Mouse (Mus musculus) ES-Bruce4 (cell line): ENCODE results near the gene Parp4. TPM values are rescaled to one million over a fixed set of nuclear protein-coding genes. Genes with fewer than 3 reads are reported as not detected.

Experiments used
- H3K27ac ChIP-seq: 2 replicates; pipeline ENCODE4 v1.5.1; 2012; ENCODE audit warnings: low read length, inconsistent platforms; ENCODE audit not compliant: insufficient read depth
- H3K27me3 ChIP-seq: 2 replicates; pipeline ENCODE4 v1.6.1; 2012; ENCODE audit warnings: mild to moderate bottlenecking, low read length, inconsistent platforms; ENCODE audit not compliant: control insufficient read depth, poor library complexity, insufficient read depth, severe bottlenecking
- H3K36me3 ChIP-seq: 2 replicates; pipeline ENCODE4 v1.6.1; 2012; ENCODE audit warnings: inconsistent platforms, mild to moderate bottlenecking, low read length, moderate library complexity; ENCODE audit not compliant: control insufficient read depth, poor library complexity, insufficient read depth, severe bottlenecking
- H3K4me1 ChIP-seq: one replicate; pipeline ENCODE4 v1.8.1; 2011; ENCODE audit warnings: low read length; ENCODE audit not compliant: control insufficient read depth, insufficient read depth
- H3K4me3 ChIP-seq: 2 replicates; pipeline ENCODE4 v1.5.1; 2011; ENCODE audit warnings: low read depth, mild to moderate bottlenecking, low read length
- H3K9ac ChIP-seq: 2 replicates; pipeline ENCODE4 v1.6.1; 2012; ENCODE audit warnings: low read depth, mild to moderate bottlenecking, inconsistent platforms; ENCODE audit not compliant: poor library complexity, severe bottlenecking
- H3K9me3 ChIP-seq: replicated peaks from 2 replicates; pipeline ENCODE4 v1.6.1; 2012; ENCODE audit warnings: mild to moderate bottlenecking, low read length, inconsistent platforms; ENCODE audit not compliant: control insufficient read depth, poor library complexity, insufficient read depth, severe bottlenecking
- CTCF ChIP-seq: IDR thresholded peaks from one replicate; pipeline ENCODE4 v1.8.1; 2011; ENCODE audit warnings: low read depth, low read length
- EP300 ChIP-seq: IDR thresholded peaks from 2 replicates; pipeline ENCODE4 v1.6.1; 2011; ENCODE audit warnings: low read depth, low read length; ENCODE audit not compliant: insufficient read depth
- POLR2A ChIP-seq: IDR thresholded peaks from one replicate; pipeline ENCODE4 v1.8.1; 2011; ENCODE audit warnings: low read length; ENCODE audit not compliant: insufficient read depth
- polyA plus RNA-seq: library from polyadenylated mRNA; stranded (reverse); fragments of >200 nt; gene quantifications from 2 replicates; pipeline ENCODE4 v1.2.4, GENCODE M21; 2011; ENCODE audit warnings: low read depth; ENCODE audit not compliant: missing spikeins, insufficient read depth, insufficient read length

The Parp4 gene
- polyA plus RNA-seq, 1 experiment, result 12.7 TPM

- no peak overlapping the region for H3K9ac ChIP-seq
- no peak overlapping the region for H3K4me3 ChIP-seq
- no peaks in the 10 kb centered on the region for H3K36me3 ChIP-seq
- H3K27me3 ChIP-seq, result no peaks in the 10 kb centered on the region
- TF ChIP-seq EP300 (no peak), POLR2A (no peak), CTCF (no peak)
- no peaks in the 10 kb centered on the region for H3K4me1 ChIP-seq
- no peak overlapping the region for H3K27ac ChIP-seq
- H3K9me3 ChIP-seq, result no peaks in the 10 kb centered on the region
These were observed 45.0 kb downstream of the Parp4 start for GRCm38 (mm10) chr14:56620425-56620824.

DNA sequence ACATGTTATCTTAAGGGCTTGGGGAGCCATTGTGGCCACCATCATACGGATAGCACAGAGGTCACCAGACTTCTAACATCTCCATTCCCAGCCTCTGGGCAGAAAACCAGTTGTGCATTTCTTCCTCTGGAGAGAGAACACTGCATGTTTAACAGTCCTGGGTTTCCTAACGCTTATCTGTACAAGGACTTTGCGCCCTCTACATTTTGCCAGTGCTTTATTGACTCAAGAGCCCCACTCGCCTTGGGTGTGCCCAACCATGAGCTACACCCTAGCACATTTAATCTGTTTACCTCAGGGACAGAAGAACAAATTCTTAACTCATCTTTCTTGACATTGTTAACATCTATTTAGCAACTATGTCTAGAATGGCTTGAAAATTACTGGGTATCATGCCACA is 50.8 kb downstream of the Parp4 start:
- no peak overlapping the region for H3K27ac ChIP-seq
- H3K9ac ChIP-seq, result no peak overlapping the region
- H3K9me3 ChIP-seq, result no peaks in the 10 kb centered on the region
- H3K36me3 ChIP-seq, result no peaks in the 10 kb centered on the region
- H3K4me1 ChIP-seq, result no peaks in the 10 kb centered on the region
- no peak overlapping the region for H3K4me3 ChIP-seq
- H3K27me3 ChIP-seq, result no peaks in the 10 kb centered on the region
- TF ChIP-seq CTCF (no peak), POLR2A (no peak), EP300 (no peak)

GRCm38 (mm10) chr14:56628336-56628735 is 52.9 kb downstream of the Parp4 start:
- TF ChIP-seq EP300, result no peak
- no peak for TF ChIP-seq CTCF
- TF ChIP-seq POLR2A, result no peak
- Histone ChIP-seq H3K9ac (no peak overlapping the region), H3K4me1 (no peaks in the 10 kb centered on the region), H3K27ac (no peak overlapping the region), H3K36me3 (no peaks in the 10 kb centered on the region), H3K27me3 (no peaks in the 10 kb centered on the region), H3K4me3 (no peak overlapping the region), H3K9me3 (no peaks in the 10 kb centered on the region)

- H3K9ac ChIP-seq, result no peak overlapping the region
- H3K27me3 ChIP-seq, result no peaks in the 10 kb centered on the region
- H3K4me3 ChIP-seq, result no peak overlapping the region
- H3K27ac ChIP-seq, result no peak overlapping the region
- H3K9me3 ChIP-seq, result no peaks in the 10 kb centered on the region
- no peaks in the 10 kb centered on the region for H3K4me1 ChIP-seq
- H3K36me3 ChIP-seq, result no peaks in the 10 kb centered on the region
- TF ChIP-seq POLR2A (no peak), EP300 (no peak), CTCF (no peak)
These were observed 55.7 kb downstream of the Parp4 start for GRCm38 (mm10) chr14:56631109-56631508.

GRCm38 (mm10) chr14:56647206-56647605 is 71.8 kb downstream of the Parp4 start:
- Histone ChIP-seq H3K9me3 (no peaks in the 10 kb centered on the region), H3K27ac (no peak overlapping the region), H3K4me1 (no peaks in the 10 kb centered on the region), H3K9ac (no peak overlapping the region), H3K36me3 (no peaks in the 10 kb centered on the region), H3K4me3 (no peak overlapping the region), H3K27me3 (no peaks in the 10 kb centered on the region)
- TF ChIP-seq EP300 (no peak), POLR2A (no peak), CTCF (no peak)

DNA sequence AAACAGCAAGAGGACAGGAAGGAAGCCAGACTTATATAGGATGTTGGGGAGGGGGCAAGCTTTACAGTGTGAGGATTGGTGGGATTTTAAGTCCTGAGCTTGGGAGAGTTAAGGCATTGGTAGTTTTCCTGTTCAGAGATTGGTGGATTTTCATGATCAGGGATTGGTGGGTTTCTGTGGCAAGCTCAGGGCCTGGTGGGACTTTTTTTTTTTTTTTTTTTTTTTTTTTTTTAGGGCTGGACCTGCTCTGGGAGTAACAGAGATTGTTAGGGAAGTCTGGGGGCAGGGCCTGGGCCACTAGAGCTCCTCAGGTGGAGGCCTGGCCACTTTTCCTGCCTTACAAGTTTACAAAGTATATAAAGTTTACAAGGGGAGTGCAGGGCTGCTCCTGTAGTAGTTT is 74.0 kb downstream of the Parp4 start:
- no peaks in the 10 kb centered on the region for H3K36me3 ChIP-seq

More for the DNA sequence above, 74.0 kb downstream of the Parp4 start:
- TF ChIP-seq CTCF, result no peak
- no peak for TF ChIP-seq EP300
- TF ChIP-seq POLR2A, result no peak
- H3K27ac ChIP-seq, result no peak overlapping the region
- H3K4me1 ChIP-seq, result no peaks in the 10 kb centered on the region
- H3K4me3 ChIP-seq, result no peak overlapping the region
- no peak overlapping the region for H3K9ac ChIP-seq
- H3K27me3 ChIP-seq, result no peaks in the 10 kb centered on the region
- peaks cover 6% of the 10 kb centered on the region; the same call in 1 of the 2 replicates for H3K9me3 ChIP-seq
